Mouse (Mus musculus) neural tube, postnatal 0 days (tissue): Measurements from ENCODE around the gene Dnah5. TPM values are rescaled to one million over a fixed set of nuclear protein-coding genes. Genes with fewer than 3 reads are reported as not detected.

Experiments used
- polyA plus RNA-seq: library from polyadenylated mRNA; unstranded; fragments of >200 nt; fragmentation: Nextera tagmentation; extraction: Ambion mirVana; gene quantifications from 2 replicates; pipeline ENCODE4 v1.2.1, GENCODE M21; 2015

Gene Dnah5
- polyA plus RNA-seq, result 0.19 and 0.22 TPM in 2 replicates

GRCm38 (mm10) chr15:28203111-28204075, at the start of gene Dnah5:
TSS of gene Dnah5 (plus strand) at chr15:28203752.

Other genes with a start within 250 kb of the Dnah5 start
- gene Trio, start 177.9 kb upstream of the Dnah5 start, polyA plus RNA-seq, result 29.8 and 35.6 TPM in 2 replicates